ENCODE assay signal across 28 mouse cellular contexts in the genomic region with DNA sequence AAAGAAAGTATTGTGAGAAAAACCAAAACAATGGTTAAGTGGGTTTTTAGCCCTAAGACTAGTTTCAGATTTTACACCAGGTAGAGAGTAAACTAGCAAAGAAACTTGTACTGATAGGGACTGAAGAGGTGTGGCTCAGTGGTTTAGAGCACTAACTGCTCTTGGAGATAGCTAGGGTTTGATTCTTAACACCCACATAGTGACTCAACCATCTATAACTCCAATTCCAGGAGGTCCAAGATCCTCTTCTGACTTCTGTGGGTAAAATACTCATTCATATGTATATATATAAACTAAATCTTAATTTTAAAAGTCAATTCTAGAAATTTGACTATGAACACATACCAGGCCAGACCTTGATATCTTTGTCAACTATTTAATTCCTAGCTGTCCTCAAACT. TPM values are rescaled to one million over a fixed set of nuclear protein-coding genes. Genes with fewer than 3 reads are reported as not detected.
DNase-seq lines count a peak whose midpoint lies in the region; ATAC-seq and TF ChIP-seq lines count a peak whose summit lies in the region.
"Had no signal": no experiment of that assay in that cellular context is flagged by ENCODE, and none has a peak within 500 bp of the region (broad histone marks: within the 10 kb centered on the region; RNA-seq: fewer than 3 reads in every experiment).

No protein-coding gene starts in this region.

- H3K9ac ChIP-seq in liver, embryonic 11.5 days (ENCODE audit: low read depth, low read length), result no peak overlapping the region
- no peak overlapping the region for H3K9ac ChIP-seq in liver, embryonic 14.5 days (replicated peaks)
- H3K9ac ChIP-seq in midbrain, postnatal 0 days (replicated peaks; ENCODE audit: low read length, poor library complexity, severe bottlenecking), result no peak overlapping the region
- no peak overlapping the region for H3K9ac ChIP-seq in intestine, postnatal 0 days (ENCODE audit: low read depth, low read length)
- H3K9ac ChIP-seq: embryonic facial prominence, embryonic 13.5 days; forebrain, embryonic 13.5 days; heart, embryonic 13.5 days; hindbrain, embryonic 15.5 days had no signal

- no peak for TF ChIP-seq EP300 in liver, embryonic 14.5 days (IDR thresholded peaks at IDR 0.05; ENCODE audit: low read depth)

- H3K36me3 ChIP-seq in liver, embryonic 11.5 days (ENCODE audit: control insufficient read depth, insufficient read depth, low read length), result peaks cover 6% of the 10 kb centered on the region; the same call in 1 of the 2 replicates
- peaks cover 23% of the 10 kb centered on the region for H3K36me3 ChIP-seq in liver, embryonic 14.5 days (replicated peaks; ENCODE audit: control insufficient read depth, insufficient read depth, low read depth)
- H3K36me3 ChIP-seq in midbrain, postnatal 0 days (ENCODE audit: insufficient read depth, low read length), result peaks cover 12% of the 10 kb centered on the region; the same call in 1 of the 2 replicates
- H3K36me3 ChIP-seq in intestine, postnatal 0 days (ENCODE audit: control insufficient read depth, insufficient read depth), result peaks cover 26% of the 10 kb centered on the region; the same call in 1 of the 2 replicates

- peak; percentile 59 for ATAC-seq in liver, embryonic 11.5 days (replicated peaks; ENCODE audit: low FRiP score)
- ATAC-seq in liver, embryonic 14.5 days (ENCODE audit: insufficient read depth), result peak; percentile 63
- ATAC-seq in megakaryocyte progenitor cell, adult 5-6 weeks (replicated peaks; ENCODE audit: poor library complexity), result 0 out of 2 replicates have a peak, but pooled peaks have one; percentile 23
- ATAC-seq in midbrain, postnatal 0 days (ENCODE audit: low FRiP score), result no peak
- no peak for ATAC-seq in intestine, postnatal 0 days
- ATAC-seq in monocyte, adult 5-6 weeks (replicated peaks; ENCODE audit: insufficient number of reproducible peaks, low FRiP score, low TSS enrichment, poor library complexity, severe bottlenecking), result no peak
- ATAC-seq: forebrain, embryonic 13.5 days; forebrain, embryonic 16.5 days; Patski had no signal

- no peak overlapping the region for H3K27ac ChIP-seq in liver, embryonic 11.5 days (ENCODE audit: low read depth, low read length)
- H3K27ac ChIP-seq in liver, embryonic 14.5 days, result peak overlapping the region; percentile 36
- no peak overlapping the region for H3K27ac ChIP-seq in midbrain, postnatal 0 days (ENCODE audit: low read depth, low read length)
- H3K27ac ChIP-seq in intestine, postnatal 0 days (ENCODE audit: low read depth, low read length), result no peak overlapping the region
- H3K27ac ChIP-seq: embryonic facial prominence, embryonic 10.5 days; embryonic facial prominence, embryonic 13.5 days; forebrain, embryonic 10.5 days; forebrain, embryonic 13.5 days; heart, adult 2 months; heart, embryonic 10.5 days; heart, embryonic 13.5 days; hindbrain, embryonic 15.5 days had no signal

- H3K4me1 ChIP-seq in liver, embryonic 11.5 days (replicated peaks; ENCODE audit: control insufficient read depth, insufficient read depth, low read length), result 0 out of 2 replicates have a peak, but pooled peaks cover 3% of the 10 kb centered on the region
- H3K4me1 ChIP-seq in liver, embryonic 14.5 days (replicated peaks; ENCODE audit: control insufficient read depth in 2 of 2, insufficient read depth in 2 of 2, low read length in 1 of 2), result peaks cover 13 to 27% of the 10 kb centered on the region in 2 experiments
- H3K4me1 ChIP-seq in midbrain, postnatal 0 days (ENCODE audit: insufficient read depth, low read length), result no peaks in the 10 kb centered on the region
- no peaks in the 10 kb centered on the region for H3K4me1 ChIP-seq in intestine, postnatal 0 days (replicated peaks; ENCODE audit: control insufficient read depth, insufficient read depth, low read length)
- H3K4me1 ChIP-seq: embryonic facial prominence, embryonic 10.5 days; embryonic facial prominence, embryonic 13.5 days; forebrain, embryonic 10.5 days; forebrain, embryonic 13.5 days; heart, embryonic 10.5 days; heart, embryonic 13.5 days; hindbrain, embryonic 15.5 days had no signal

- no peak overlapping the region for H3K4me3 ChIP-seq in liver, embryonic 11.5 days (ENCODE audit: low read depth, low read length)
- H3K4me3 ChIP-seq in liver, embryonic 14.5 days (ENCODE audit: insufficient read depth in 1 of 2, low read depth in 2 of 2, low read length in 2 of 2), result no peak overlapping the region
- H3K4me3 ChIP-seq in midbrain, postnatal 0 days (ENCODE audit: low read depth, low read length), result no peak overlapping the region
- no peak overlapping the region for H3K4me3 ChIP-seq in intestine, postnatal 0 days (ENCODE audit: low read depth, low read length)
- H3K4me3 ChIP-seq: embryonic facial prominence, embryonic 10.5 days; embryonic facial prominence, embryonic 13.5 days; forebrain, embryonic 10.5 days; forebrain, embryonic 13.5 days; heart, adult 2 months; heart, embryonic 10.5 days; heart, embryonic 13.5 days; hindbrain, embryonic 15.5 days had no signal

- no peak for TF ChIP-seq CTCF in liver, embryonic 14.5 days (IDR thresholded peaks at IDR 0.05; ENCODE audit: low read depth)
- no peak for TF ChIP-seq CTCF in midbrain, postnatal 0 days (IDR thresholded peaks at IDR 0.05)
- no peak for TF ChIP-seq CTCF in intestine, postnatal 0 days (IDR thresholded peaks at IDR 0.05; ENCODE audit: low read depth)

- no peaks in the 10 kb centered on the region for H3K27me3 ChIP-seq in liver, embryonic 11.5 days (replicated peaks; ENCODE audit: control insufficient read depth, insufficient read depth, low read length)
- no peaks in the 10 kb centered on the region for H3K27me3 ChIP-seq in liver, embryonic 14.5 days (ENCODE audit: control insufficient read depth, insufficient read depth, low read length)
- no peaks in the 10 kb centered on the region for H3K27me3 ChIP-seq in midbrain, postnatal 0 days (ENCODE audit: insufficient read depth, low read length)
- no peaks in the 10 kb centered on the region for H3K27me3 ChIP-seq in intestine, postnatal 0 days (replicated peaks; ENCODE audit: control insufficient read depth, insufficient read depth, low read length)
- H3K27me3 ChIP-seq: embryonic facial prominence, embryonic 13.5 days; forebrain, embryonic 13.5 days; heart, embryonic 13.5 days; hindbrain, embryonic 15.5 days; Patski had no signal

- H3K4me2 ChIP-seq in liver, embryonic 11.5 days, result no peak overlapping the region
- H3K4me2 ChIP-seq in liver, embryonic 14.5 days (ENCODE audit: low read depth), result 0 out of 2 replicates have a peak overlapping the region, but pooled peaks have one; percentile 9
- no peak overlapping the region for H3K4me2 ChIP-seq in midbrain, postnatal 0 days (ENCODE audit: low read depth, low read length, poor library complexity, severe bottlenecking)
- H3K4me2 ChIP-seq in intestine, postnatal 0 days (replicated peaks; ENCODE audit: low read depth), result no peak overlapping the region
- H3K4me2 ChIP-seq: embryonic facial prominence, embryonic 13.5 days; forebrain, embryonic 13.5 days; heart, embryonic 13.5 days; hindbrain, embryonic 15.5 days had no signal

- H3K9me3 ChIP-seq in liver, embryonic 11.5 days (ENCODE audit: control insufficient read depth, low read length), result no peaks in the 10 kb centered on the region
- H3K9me3 ChIP-seq in liver, embryonic 14.5 days (ENCODE audit: control insufficient read depth, low read length), result no peaks in the 10 kb centered on the region
- H3K9me3 ChIP-seq in midbrain, postnatal 0 days (ENCODE audit: low read length), result no peaks in the 10 kb centered on the region
- no peaks in the 10 kb centered on the region for H3K9me3 ChIP-seq in intestine, postnatal 0 days (ENCODE audit: control insufficient read depth)
- H3K9me3 ChIP-seq: embryonic facial prominence, embryonic 10.5 days; embryonic facial prominence, embryonic 13.5 days; forebrain, embryonic 10.5 days; forebrain, embryonic 13.5 days; heart, embryonic 10.5 days; heart, embryonic 13.5 days; hindbrain, embryonic 15.5 days had no signal

- DNase-seq in liver, embryonic 11.5 days (ENCODE audit: low spot score), result no peak
- DNase-seq in liver, result no peak
- DNase-seq in c-Kit-positive CD71-positive TER-119-positive erythroid progenitor cells, embryonic 14.5 days (ENCODE audit: low spot score), result peak; percentile 29
- no peak for DNase-seq in liver, embryonic 14.5 days (ENCODE audit: low read depth in 3 of 3, low spot score in 3 of 3)
- no peak for DNase-seq in midbrain, postnatal 0 days (ENCODE audit: low spot score)
- DNase-seq: adrenal gland, postnatal 10 days; adrenal gland, postnatal 36 days; cerebellum, adult 11-12 months; cerebellum, adult 8-10 months; cerebellum, postnatal 10 days; cerebellum, postnatal 36 days; embryo, embryonic 11 days; gastrocnemius, postnatal 10 days; heart, adult 2 months; heart, postnatal 14 days; heart, postnatal 4 days had no signal

RNA-seq across cellular contexts. Expression of a gene that starts 49.0 kb away (rescaled TPM):
- polyA plus RNA-seq in liver, embryonic 11.5 days (2014; fragmentation: Nextera tagmentation; extraction: Ambion mirVana), result 31.5 and 34.3 TPM in 2 replicates
- polyA plus RNA-seq in liver, embryonic 14.5 days (2012; rRNA removed), result 36.6 and 42.5 TPM in 2 replicates
- 25.8 and 28.5 TPM in 2 replicates for polyA plus RNA-seq in liver, embryonic 14.5 days (2014; fragmentation: Nextera tagmentation; extraction: Ambion mirVana)
- 53.2 and 55.4 TPM in 2 replicates for total RNA-seq in megakaryocyte progenitor cell, adult 5-6 weeks (2015)
- 41.0 and 50.5 TPM in 2 replicates for total RNA-seq in megakaryocyte progenitor cell, adult 5-6 weeks (2017)
- 42.1 and 46.3 TPM in 2 replicates for total RNA-seq in midbrain, postnatal 0 days (2014; rRNA removed)
- polyA plus RNA-seq in midbrain, postnatal 0 days (2015; fragmentation: Nextera tagmentation; extraction: Ambion mirVana), result 13.9 and 15.4 TPM in 2 replicates
- polyA plus RNA-seq in intestine, postnatal 0 days (2015; fragmentation: Nextera tagmentation; extraction: Ambion mirVana), result 24.6 and 27.3 TPM in 2 replicates
- total RNA-seq in monocyte, adult 5-6 weeks (2017), result 22.9 to 39.3 TPM (median 26.6 TPM) in 3 replicates

RNA-seq across cellular contexts. Expression of a gene that starts 58.7 kb away (rescaled TPM):
- 31.5 and 32.6 TPM in 2 replicates for polyA plus RNA-seq in liver, embryonic 11.5 days (2014; fragmentation: Nextera tagmentation; extraction: Ambion mirVana)
- polyA plus RNA-seq in liver, embryonic 14.5 days (2012; rRNA removed), result 8.3 and 13.2 TPM in 2 replicates
- polyA plus RNA-seq in liver, embryonic 14.5 days (2014; fragmentation: Nextera tagmentation; extraction: Ambion mirVana), result 18.9 and 19.4 TPM in 2 replicates
- total RNA-seq in megakaryocyte progenitor cell, adult 5-6 weeks (2015), result 17.9 and 18.7 TPM in 2 replicates
- total RNA-seq in megakaryocyte progenitor cell, adult 5-6 weeks (2017), result 40.3 and 42.0 TPM in 2 replicates
- 9.0 and 12.8 TPM in 2 replicates for total RNA-seq in midbrain, postnatal 0 days (2014; rRNA removed)
- polyA plus RNA-seq in midbrain, postnatal 0 days (2015; fragmentation: Nextera tagmentation; extraction: Ambion mirVana), result 24.6 and 29.9 TPM in 2 replicates
- polyA plus RNA-seq in intestine, postnatal 0 days (2015; fragmentation: Nextera tagmentation; extraction: Ambion mirVana), result 34.6 and 38.6 TPM in 2 replicates
- total RNA-seq in monocyte, adult 5-6 weeks (2017), result 76.5 to 106 TPM (median 87.9 TPM) in 3 replicates

Comparison
In these comparisons a context has a peak if more than half of its experiments do, and no peak if none do; other contexts are left out.
1. ATAC-seq: peak in liver, embryonic 11.5 days (single experiment), liver, embryonic 14.5 days (single experiment) and megakaryocyte progenitor cell, adult 5-6 weeks (single experiment); none in midbrain, postnatal 0 days (single experiment), intestine, postnatal 0 days (single experiment) and monocyte, adult 5-6 weeks (single experiment).